Mouse (Mus musculus): Measurements from ENCODE around the gene Rgs3. TPM values are rescaled to one million over a fixed set of nuclear protein-coding genes. Genes with fewer than 3 reads are reported as not detected.
A peak's percentile ranks its signal among the peaks of the same experiment; 100 is the strongest.

Gene Rgs3
- polyA plus RNA-seq, 1 experiment from 2014 or later: 59.4 TPM

DNA sequence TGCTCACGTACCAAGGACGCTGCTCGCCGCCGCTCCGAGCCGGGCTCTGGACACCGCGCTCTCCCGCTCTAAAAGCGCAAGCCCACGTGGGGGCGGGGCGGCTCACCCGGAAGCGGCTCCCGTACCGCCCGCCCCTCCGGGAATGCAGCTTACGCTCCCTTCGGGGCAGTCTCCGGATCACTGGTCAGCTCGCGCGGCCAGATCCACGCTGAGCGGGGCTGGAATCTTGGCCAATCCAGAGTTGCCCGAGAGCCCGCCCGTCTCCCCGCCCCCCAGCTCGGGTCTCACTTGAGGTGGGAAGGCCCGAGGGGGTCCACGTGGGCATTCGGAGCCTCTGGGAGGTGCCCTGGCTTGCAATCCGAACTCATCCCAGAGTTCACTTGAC, 39.8 kb upstream of the Rgs3 start, which contains the start of gene Alad:
Alad (minus strand) TSS at position 70 of the 385 bp plus-strand sequence.
- H3K4me1 ChIP-seq: peaks cover 52% of the 10 kb centered on the region
- peak within 1 kb of the TSS; percentile 80 for H3K4me3 ChIP-seq
- no peaks in the 10 kb centered on the region for H3K27me3 ChIP-seq
- WGBS: 0% methylated on average over 37 of the region's 37 CpGs
- H3K9ac ChIP-seq: peak within 1 kb of the TSS; percentile 79
- H3K4me2 ChIP-seq: peak within 1 kb of the TSS; percentile 65
- ATAC-seq (ENCODE audit: insufficient number of reproducible peaks, low FRiP score, low TSS enrichment, low read depth): peak; percentile 79
- peaks cover 9% of the 10 kb centered on the region for H3K36me3 ChIP-seq
- peak within 1 kb of the TSS; percentile 91 for H3K27ac ChIP-seq
- no peaks in the 10 kb centered on the region for H3K9me3 ChIP-seq

DNA sequence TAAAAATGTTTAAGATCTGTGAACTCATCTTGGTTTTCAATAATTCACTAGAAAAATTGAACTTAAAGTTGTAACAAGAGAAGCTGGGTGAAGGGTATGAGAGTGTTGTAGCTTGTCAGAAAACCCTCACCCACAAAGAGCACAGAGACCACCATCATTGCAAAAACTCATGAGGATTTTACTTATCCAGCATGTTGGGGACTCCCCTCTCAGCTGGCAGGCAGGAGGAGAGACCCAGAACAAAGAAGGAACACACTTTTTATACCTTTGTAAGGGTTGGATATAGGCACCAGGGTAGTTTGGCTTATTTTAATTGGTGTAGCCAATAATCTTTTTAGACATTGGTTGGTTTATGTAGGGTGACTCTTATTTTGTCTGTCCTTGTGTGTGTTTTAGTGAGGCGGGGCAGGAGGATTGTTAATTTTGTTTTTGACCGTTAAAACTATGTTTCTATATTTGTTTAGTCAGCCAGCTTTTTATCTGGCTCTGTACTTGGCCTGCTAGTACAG, 38.7 kb upstream of the Rgs3 start:
- no peak overlapping the region for H3K4me2 ChIP-seq
- no peaks in the 10 kb centered on the region for H3K9me3 ChIP-seq
- WGBS: 77% methylated on average over 2 of the region's 2 CpGs
- no peak for ATAC-seq (ENCODE audit: insufficient number of reproducible peaks, low FRiP score, low TSS enrichment, low read depth)
- H3K9ac ChIP-seq: no peak overlapping the region
- H3K27me3 ChIP-seq: no peaks in the 10 kb centered on the region
- peaks cover 46% of the 10 kb centered on the region for H3K4me1 ChIP-seq
- H3K4me3 ChIP-seq: no peak overlapping the region
- H3K27ac ChIP-seq: 0 out of 2 replicates have a peak overlapping the region, but pooled peaks have one; percentile 24
- peaks cover 9% of the 10 kb centered on the region for H3K36me3 ChIP-seq

- H3K36me3 ChIP-seq: peaks cover 9% of the 10 kb centered on the region
- peak within 1 kb of the TSS; percentile 87 for H3K4me3 ChIP-seq
- H3K9ac ChIP-seq: peak within 1 kb of the TSS; percentile 85
- peak within 1 kb of the TSS; percentile 98 for H3K27ac ChIP-seq
- no peaks in the 10 kb centered on the region for H3K27me3 ChIP-seq
- peak within 1 kb of the TSS; percentile 86 for H3K4me2 ChIP-seq
- H3K9me3 ChIP-seq: no peaks in the 10 kb centered on the region
- ATAC-seq (ENCODE audit: insufficient number of reproducible peaks, low FRiP score, low TSS enrichment, low read depth): peak; percentile 98
- H3K4me1 ChIP-seq: peaks cover 13% of the 10 kb centered on the region
- WGBS: under 1% methylated on average over 59 of the region's 59 CpGs
Observed at GRCm38 (mm10) chr4:62524651-62525488, 34.8 kb upstream of the Rgs3 start, which contains the start of the genes Pole3 and 4933430I17Rik. Gene Pole3 (minus strand): TSS chr4:62525068. Gene 4933430I17Rik (plus strand): TSS chr4:62525369.

DNA sequence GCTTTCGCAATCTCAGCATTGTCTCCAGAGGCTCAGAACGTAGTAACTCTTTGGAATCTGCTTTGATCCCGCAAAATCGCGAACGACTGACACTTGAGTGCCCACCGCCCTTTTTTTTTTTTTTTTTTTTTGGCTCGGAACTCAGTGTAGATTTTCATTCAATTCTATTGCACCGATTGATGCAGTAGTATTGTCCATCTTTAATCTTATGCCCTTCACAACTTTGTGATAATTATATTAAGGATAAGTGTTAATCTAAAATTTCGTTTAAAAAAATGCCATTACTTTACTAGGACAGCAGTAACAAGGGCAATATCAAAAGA, 34.2 kb upstream of the Rgs3 start:
- 1% methylated on average over 10 of the region's 10 CpGs for WGBS
- Histone ChIP-seq H3K4me1 (peaks cover 13% of the 10 kb centered on the region), H3K9ac (no peak overlapping the region), H3K9me3 (no peaks in the 10 kb centered on the region), H3K36me3 (peaks cover 9% of the 10 kb centered on the region), H3K27ac (no peak overlapping the region), H3K4me2 (peak overlapping the region; percentile 86), H3K27me3 (no peaks in the 10 kb centered on the region), H3K4me3 (peak overlapping the region; percentile 87)
- no peak for ATAC-seq (ENCODE audit: insufficient number of reproducible peaks, low FRiP score, low TSS enrichment, low read depth)

GRCm38 (mm10) chr4:62526256-62526655, 33.4 kb upstream of the Rgs3 start:
- no peak overlapping the region for H3K27ac ChIP-seq
- no peak overlapping the region for H3K4me2 ChIP-seq
- H3K9me3 ChIP-seq: no peaks in the 10 kb centered on the region
- no peak for ATAC-seq (ENCODE audit: insufficient number of reproducible peaks, low FRiP score, low TSS enrichment, low read depth)
- H3K9ac ChIP-seq: no peak overlapping the region
- WGBS: 56% methylated on average over 2 of the region's 2 CpGs
- no peaks in the 10 kb centered on the region for H3K27me3 ChIP-seq
- H3K36me3 ChIP-seq: peaks cover 9% of the 10 kb centered on the region
- no peak overlapping the region for H3K4me3 ChIP-seq
- H3K4me1 ChIP-seq: peaks cover 17% of the 10 kb centered on the region

DNA sequence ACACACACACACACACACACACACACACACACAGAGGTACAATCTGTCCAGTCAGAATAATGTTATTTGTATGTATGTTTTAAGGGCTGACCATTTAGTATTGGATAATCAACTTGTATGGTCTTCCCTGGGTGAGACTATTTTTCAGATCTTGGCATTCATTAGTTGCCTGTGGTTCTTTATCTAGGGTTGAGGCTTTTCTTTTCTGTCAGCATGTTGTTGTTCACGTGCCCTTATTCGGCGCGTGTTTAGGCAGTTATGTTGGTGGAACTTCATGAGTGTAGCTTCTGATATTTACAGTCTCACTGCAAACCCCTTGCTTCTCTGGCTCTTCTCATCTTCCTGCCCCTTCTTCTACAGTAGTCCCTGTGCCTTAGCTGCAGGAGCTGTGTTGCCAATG, 32.0 kb upstream of the Rgs3 start:
- no peak for ATAC-seq (ENCODE audit: insufficient number of reproducible peaks, low FRiP score, low TSS enrichment, low read depth)
- no peak overlapping the region for H3K9ac ChIP-seq

GRCm38 (mm10) chr4:62533729-62534128, 25.9 kb upstream of the Rgs3 start:
- Histone ChIP-seq H3K4me2 (no peak overlapping the region), H3K9me3 (0 out of 2 replicates have a peak, but pooled peaks cover 3% of the 10 kb centered on the region), H3K27ac (no peak overlapping the region), H3K36me3 (no peaks in the 10 kb centered on the region), H3K27me3 (no peaks in the 10 kb centered on the region), H3K4me3 (no peak overlapping the region), H3K9ac (no peak overlapping the region), H3K4me1 (peaks cover 7% of the 10 kb centered on the region)
- ATAC-seq (ENCODE audit: insufficient number of reproducible peaks, low FRiP score, low TSS enrichment, low read depth): no peak
- 47% methylated on average over 6 of the region's 6 CpGs for WGBS

More for the DNA sequence above, 32.0 kb upstream of the Rgs3 start:
- no peaks in the 10 kb centered on the region for H3K27me3 ChIP-seq
- no peak overlapping the region for H3K4me2 ChIP-seq
- WGBS: 86% methylated on average over 4 of the region's 4 CpGs
- H3K36me3 ChIP-seq: peaks cover 7% of the 10 kb centered on the region
- no peaks in the 10 kb centered on the region for H3K9me3 ChIP-seq
- H3K27ac ChIP-seq: no peak overlapping the region
- H3K4me1 ChIP-seq: peaks cover 17% of the 10 kb centered on the region
- no peak overlapping the region for H3K4me3 ChIP-seq

DNA sequence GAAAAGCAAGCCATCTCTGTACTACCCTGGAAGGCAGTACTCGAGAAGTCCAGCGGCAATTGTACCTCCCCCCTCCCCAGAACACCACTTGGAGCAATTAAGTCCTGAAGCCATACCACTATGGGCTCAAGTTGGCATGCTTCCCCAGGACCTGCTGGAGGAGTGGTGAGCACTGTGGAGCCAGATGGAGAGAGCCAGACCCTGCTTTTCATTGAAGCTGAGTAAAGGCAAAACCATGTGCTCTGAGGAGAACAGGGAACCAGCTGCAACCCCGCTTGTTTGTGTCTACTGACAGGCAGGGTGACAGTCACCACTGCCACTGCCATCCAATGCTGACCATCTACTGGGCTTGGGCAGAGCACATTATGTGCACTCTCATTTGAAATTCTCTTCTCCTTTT, 17.8 kb upstream of the Rgs3 start:
- no peak overlapping the region for H3K4me3 ChIP-seq
- no peak overlapping the region for H3K4me2 ChIP-seq
- H3K27ac ChIP-seq: no peak overlapping the region
- H3K27me3 ChIP-seq: no peaks in the 10 kb centered on the region
- no peaks in the 10 kb centered on the region for H3K9me3 ChIP-seq
- no peak for ATAC-seq (ENCODE audit: insufficient number of reproducible peaks, low FRiP score, low TSS enrichment, low read depth)
- no peaks in the 10 kb centered on the region for H3K36me3 ChIP-seq
- whole genome bisulfite sequencing: 59% methylated on average over 3 of the region's 3 CpGs
- H3K4me1 ChIP-seq: no peaks in the 10 kb centered on the region
- no peak overlapping the region for H3K9ac ChIP-seq

DNA sequence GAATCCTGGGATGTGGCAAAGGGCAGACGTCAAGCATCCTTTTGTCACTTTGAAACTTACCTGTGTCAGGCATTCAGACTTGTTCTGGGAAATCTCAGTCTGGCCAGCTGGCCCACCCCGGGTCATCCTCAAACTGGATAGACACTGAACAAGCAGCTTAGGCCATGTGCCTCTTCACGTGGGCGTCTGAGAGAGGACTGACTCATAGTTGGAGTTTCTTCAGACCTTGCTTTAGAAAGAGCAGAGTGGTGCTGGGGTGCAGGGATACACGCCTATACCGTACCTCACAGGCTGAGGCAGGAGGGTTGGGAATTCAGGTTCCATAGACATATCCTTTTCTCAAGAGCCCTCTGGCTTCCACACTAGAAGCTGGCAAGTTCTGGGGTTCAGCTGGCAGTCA, 15.9 kb upstream of the Rgs3 start:
- ATAC-seq (ENCODE audit: insufficient number of reproducible peaks, low FRiP score, low TSS enrichment, low read depth): no peak
- Histone ChIP-seq H3K4me2 (no peak overlapping the region), H3K27me3 (no peaks in the 10 kb centered on the region), H3K27ac (no peak overlapping the region), H3K4me3 (no peak overlapping the region), H3K4me1 (no peaks in the 10 kb centered on the region), H3K9me3 (no peaks in the 10 kb centered on the region), H3K36me3 (no peaks in the 10 kb centered on the region), H3K9ac (no peak overlapping the region)
- WGBS: 82% methylated on average over 6 of the region's 6 CpGs

GRCm38 (mm10) chr4:62544801-62545200, 14.8 kb upstream of the Rgs3 start:
- H3K4me3 ChIP-seq: no peak overlapping the region
- no peaks in the 10 kb centered on the region for H3K9me3 ChIP-seq
- no peak overlapping the region for H3K9ac ChIP-seq
- ATAC-seq (ENCODE audit: insufficient number of reproducible peaks, low FRiP score, low TSS enrichment, low read depth): no peak
- H3K4me1 ChIP-seq: no peaks in the 10 kb centered on the region
- H3K36me3 ChIP-seq: no peaks in the 10 kb centered on the region
- no peak overlapping the region for H3K4me2 ChIP-seq
- H3K27ac ChIP-seq: no peak overlapping the region
- no peaks in the 10 kb centered on the region for H3K27me3 ChIP-seq

GRCm38 (mm10) chr4:62551966-62552365, 7.7 kb upstream of the Rgs3 start:
- Histone ChIP-seq H3K27me3 (no peaks in the 10 kb centered on the region), H3K4me3 (no peak overlapping the region), H3K9ac (no peak overlapping the region), H3K9me3 (no peaks in the 10 kb centered on the region), H3K4me1 (no peaks in the 10 kb centered on the region), H3K4me2 (no peak overlapping the region), H3K36me3 (no peaks in the 10 kb centered on the region), H3K27ac (no peak overlapping the region)
- WGBS: 79% methylated on average over 7 of the region's 7 CpGs
- ATAC-seq (ENCODE audit: insufficient number of reproducible peaks, low FRiP score, low TSS enrichment, low read depth): no peak

DNA sequence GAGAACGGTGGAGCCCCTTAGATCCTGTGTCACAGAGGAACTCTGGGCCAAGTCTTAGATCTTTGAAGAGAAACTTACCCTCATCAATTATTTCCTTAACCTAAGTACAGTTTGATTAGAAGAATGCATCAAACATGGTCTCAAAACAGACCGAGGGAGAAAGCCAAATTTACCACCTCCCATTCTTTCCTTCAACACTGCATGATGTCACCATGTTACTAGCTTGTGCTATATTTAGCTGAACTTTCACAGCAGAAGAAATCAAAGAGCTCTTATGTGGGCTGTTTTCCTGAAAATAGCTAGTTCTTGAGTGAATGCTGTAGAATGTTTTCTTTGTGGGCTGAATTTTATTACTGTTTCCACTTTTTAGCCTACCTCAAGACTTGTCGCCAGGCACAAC, 2.2 kb upstream of the Rgs3 start:
- ATAC-seq (ENCODE audit: insufficient number of reproducible peaks, low FRiP score, low TSS enrichment, low read depth): no peak
- Histone ChIP-seq H3K9me3 (no peaks in the 10 kb centered on the region), H3K9ac (no peak overlapping the region), H3K36me3 (no peaks in the 10 kb centered on the region), H3K4me3 (no peak overlapping the region), H3K27me3 (no peaks in the 10 kb centered on the region), H3K4me1 (0 out of 2 replicates have a peak, but pooled peaks cover 8% of the 10 kb centered on the region), H3K4me2 (no peak overlapping the region), H3K27ac (no peak overlapping the region)
- WGBS: 45% methylated on average over 3 of the region's 3 CpGs

All from limb, embryonic 15.5 days (tissue).